Mouse (Mus musculus) forebrain, postnatal 0 days (tissue): ENCODE measurements around the gene Wdr74. TPM values are rescaled to one million over a fixed set of nuclear protein-coding genes. Genes with fewer than 3 reads are reported as not detected.
A peak's percentile ranks its signal among the peaks of the same experiment; 100 is the strongest.

Source experiments
- ATAC-seq: fragments of 200-750 bp; cut with Nextera tagmentation; 2 replicates; pipeline ENCODE4 v1.8.0; 2017; ENCODE audit warnings: mild to moderate bottlenecking, moderate library complexity
- DNase-seq: peaks from one replicate; pipeline ENCODE4 v3.0.0-alpha.2; 2015
- H3K27ac ChIP-seq: fragments of 300-500 bp; sonication (generic); 2 replicates; pipeline ENCODE4 v1.5.1; 2014; ENCODE audit warnings: low read depth, mild to moderate bottlenecking, antibody characterized with exemption, low read length, moderate library complexity, mixed read lengths
- H3K27me3 ChIP-seq: fragments of 300-500 bp; sonication (generic); 2 replicates; pipeline ENCODE4 v1.6.1; 2014; ENCODE audit warnings: mild to moderate bottlenecking, low read length, mixed read lengths; ENCODE audit not compliant: insufficient read depth
- H3K36me3 ChIP-seq: fragments of 300-500 bp; sonication (generic); 2 replicates; pipeline ENCODE4 v1.6.1; 2014; ENCODE audit warnings: mild to moderate bottlenecking, moderate library complexity; ENCODE audit not compliant: insufficient read depth
- H3K4me1 ChIP-seq: fragments of 300-500 bp; sonication (generic); 2 replicates; pipeline ENCODE4 v1.6.1; 2014; ENCODE audit warnings: antibody characterized with exemption; ENCODE audit not compliant: insufficient read depth
- H3K4me2 ChIP-seq: fragments of 300-500 bp; sonication (generic); 2 replicates; pipeline ENCODE4 v1.6.1; 2014; ENCODE audit warnings: low read depth, mild to moderate bottlenecking, moderate library complexity
- H3K4me3 ChIP-seq: fragments of 300-500 bp; sonication (generic); 2 replicates; pipeline ENCODE4 v1.5.1; 2014; ENCODE audit warnings: low read depth, low read length, mixed read lengths
- H3K9ac ChIP-seq: fragments of 300-500 bp; sonication (generic); 2 replicates; pipeline ENCODE4 v1.6.1; 2014; ENCODE audit warnings: mild to moderate bottlenecking
- H3K9me3 ChIP-seq: fragments of 300-500 bp; sonication (generic); 2 replicates; pipeline ENCODE4 v1.6.1; 2016; ENCODE audit warnings: low read length
- CTCF ChIP-seq: sonication (generic); IDR thresholded peaks from 2 replicates; pipeline ENCODE4 v1.5.1; 2016; ENCODE audit warnings: antibody characterized with exemption, control low read depth, low read depth
- WGBS: fragments of 180-500 bp; shearing (Covaris S2); extraction: QIAGEN DNeasy Blood & Tissue Kit; methylation state at CpG from one replicate; pipeline ENCODE4 v1.1.7; 2014; 5-methylcytosine and 5-hydroxymethylcytosine counted together
- polyA plus RNA-seq: library from polyadenylated mRNA; unstranded; fragments of >200 nt; fragmentation: Nextera tagmentation; extraction: Ambion mirVana; gene quantifications from 2 replicates; pipeline ENCODE4 v1.2.1, GENCODE M21; 2015
- total RNA-seq: library from RNA; depleted of rRNA; stranded (reverse); fragments of >200 nt; gene quantifications from 2 replicates; pipeline ENCODE4 v1.2.3, GENCODE M21; 2014

The Wdr74 gene
- total and polyA plus RNA-seq, 2 experiments from 2014 or later: 74.1 to 98.7 TPM

DNA sequence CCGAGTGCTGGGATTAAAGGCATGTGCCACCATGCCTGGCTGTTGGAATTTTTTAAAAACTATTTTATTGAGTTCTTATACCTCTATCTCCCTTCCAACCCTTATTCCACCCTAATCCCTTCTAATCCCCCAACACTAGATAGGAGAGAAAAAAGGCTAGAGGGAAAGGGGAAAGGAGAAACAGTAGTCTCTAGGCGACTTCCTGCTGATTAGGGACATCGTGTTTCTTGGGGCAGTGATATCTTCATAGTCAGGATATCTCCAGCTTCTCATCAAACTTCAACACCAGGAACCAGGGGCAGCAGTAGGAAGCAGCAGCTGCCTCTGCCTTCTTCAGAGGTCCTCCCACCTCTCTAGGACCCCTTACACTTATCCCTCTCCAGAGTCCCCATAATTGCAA lies 1.3 kb upstream of the Wdr74 start:
- WGBS: 84% methylated on average over 3 of the region's 3 CpGs

DNA sequence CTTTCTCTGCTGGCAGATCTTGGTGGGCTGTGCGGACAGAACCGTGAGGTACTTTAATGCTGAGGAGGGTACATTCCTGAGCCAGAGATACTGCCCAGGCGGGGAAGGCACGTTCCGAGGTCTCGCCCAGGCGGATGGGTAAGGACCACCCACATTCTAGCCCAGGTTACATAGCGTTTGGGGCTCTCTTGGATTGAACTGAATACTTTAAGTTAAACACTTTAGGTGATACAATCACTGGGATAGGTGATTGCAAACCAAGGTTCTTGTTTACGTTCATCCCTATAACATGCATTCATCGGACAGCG lies 487 bp downstream of the Wdr74 start:
- WGBS: 4% methylated on average over 11 of the region's 11 CpGs
- H3K27ac ChIP-seq: peak overlapping the region; percentile 79

More for the DNA sequence above, 1.3 kb upstream of the Wdr74 start:
- no peak for DNase-seq
- ATAC-seq: no peak
- H3K4me1 ChIP-seq: no peaks in the 10 kb centered on the region
- H3K9ac ChIP-seq: no peak overlapping the region
- TF ChIP-seq CTCF: no peak
- no peaks in the 10 kb centered on the region for H3K27me3 ChIP-seq
- H3K36me3 ChIP-seq: peaks cover 15% of the 10 kb centered on the region
- H3K4me3 ChIP-seq: no peak overlapping the region
- no peak overlapping the region for H3K27ac ChIP-seq
- no peaks in the 10 kb centered on the region for H3K9me3 ChIP-seq
- H3K4me2 ChIP-seq: no peak overlapping the region

DNA sequence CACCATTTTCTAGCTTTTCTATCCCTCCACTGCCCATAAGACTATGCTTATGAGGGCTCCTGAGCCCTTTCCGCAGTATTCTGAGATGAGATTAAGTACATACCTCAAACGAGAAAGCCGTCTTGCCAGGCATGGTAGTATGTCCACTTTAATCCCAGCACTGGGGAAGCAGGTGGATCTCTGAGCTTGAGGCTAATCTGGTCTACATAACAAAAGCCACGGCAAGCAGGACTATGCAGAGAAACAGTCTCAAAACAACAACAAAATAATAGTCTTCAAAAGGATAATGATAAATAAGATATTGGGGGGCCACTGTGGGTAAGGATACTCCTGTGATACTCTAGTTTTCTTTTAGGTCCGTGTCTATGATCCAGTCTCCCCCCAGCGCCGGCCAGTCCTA lies 3.3 kb downstream of the Wdr74 start:
- Histone ChIP-seq H3K4me1 (peaks cover 8% of the 10 kb centered on the region), H3K9me3 (no peaks in the 10 kb centered on the region), H3K27ac (no peak overlapping the region), H3K27me3 (no peaks in the 10 kb centered on the region), H3K4me2 (no peak overlapping the region), H3K4me3 (no peak overlapping the region), H3K9ac (no peak overlapping the region), H3K36me3 (peaks cover 33% of the 10 kb centered on the region)
- DNase-seq: no peak
- no peak for TF ChIP-seq CTCF
- 92% methylated on average over 7 of the region's 7 CpGs for WGBS
- ATAC-seq: no peak

More for the DNA sequence above, 487 bp downstream of the Wdr74 start:
- no peak for TF ChIP-seq CTCF
- H3K4me2 ChIP-seq: peak overlapping the region; percentile 96
- DNase-seq (no peak), ATAC-seq (peak; percentile 21; the same call in 1 of the 2 replicates)
- no peaks in the 10 kb centered on the region for H3K9me3 ChIP-seq
- H3K27me3 ChIP-seq: no peaks in the 10 kb centered on the region
- peaks cover 26% of the 10 kb centered on the region for H3K36me3 ChIP-seq
- peak overlapping the region; percentile 96 for H3K4me3 ChIP-seq
- H3K9ac ChIP-seq: peak overlapping the region; percentile 74
- no peaks in the 10 kb centered on the region for H3K4me1 ChIP-seq

DNA sequence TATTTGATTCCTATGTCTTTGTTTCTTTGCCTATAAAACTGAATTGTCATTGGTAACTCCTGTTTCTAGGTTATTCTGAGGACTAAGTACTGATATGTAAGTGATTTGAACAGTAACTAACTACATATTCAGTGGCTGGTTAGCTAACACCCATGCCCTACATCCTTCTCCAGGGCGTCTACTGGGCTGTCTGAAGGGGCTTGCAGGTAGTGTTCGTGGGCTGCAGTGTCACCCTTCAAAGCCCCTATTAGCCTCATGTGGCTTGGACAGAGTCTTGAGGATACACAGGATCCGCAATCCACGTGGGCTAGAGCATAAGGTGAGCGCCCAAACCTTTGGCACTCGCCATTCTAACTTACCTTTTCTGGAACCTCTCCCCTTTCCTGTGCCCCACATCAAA lies 4.0 kb downstream of the Wdr74 start:
- Histone ChIP-seq H3K27ac (no peak overlapping the region), H3K27me3 (no peaks in the 10 kb centered on the region), H3K9ac (no peak overlapping the region), H3K9me3 (no peaks in the 10 kb centered on the region), H3K36me3 (peaks cover 33% of the 10 kb centered on the region), H3K4me2 (no peak overlapping the region), H3K4me3 (no peak overlapping the region), H3K4me1 (peaks cover 8% of the 10 kb centered on the region)
- no peak for TF ChIP-seq CTCF
- DNase-seq (no peak), ATAC-seq (no peak)
- WGBS: 89% methylated on average over 6 of the region's 6 CpGs

DNA sequence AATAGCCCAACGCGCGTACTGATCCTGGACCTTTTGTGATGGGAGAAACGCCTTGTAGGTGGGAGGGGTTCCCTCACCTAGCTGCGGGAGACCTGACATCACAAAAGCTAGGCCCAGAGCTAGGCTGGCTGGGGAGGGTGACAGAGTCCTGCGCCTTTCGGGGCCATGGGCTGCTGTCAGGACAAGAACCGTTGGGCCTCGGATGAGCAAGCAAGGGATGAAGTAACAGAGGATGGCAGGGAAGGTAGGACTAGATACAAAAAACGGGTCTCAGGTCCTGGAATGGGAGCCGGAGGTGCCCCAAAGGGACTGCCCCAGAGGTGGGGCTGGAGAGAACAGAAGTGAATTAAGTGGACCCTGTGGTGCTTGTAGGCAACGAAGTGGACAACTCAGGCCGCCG lies 5.0 kb downstream of the Wdr74 start, which contains the start of gene 1700092M07Rik:
1700092M07Rik (plus strand) TSS at position 116 of the 400 bp plus-strand sequence.
- H3K27me3 ChIP-seq: no peaks in the 10 kb centered on the region
- WGBS: 68% methylated on average over 14 of the region's 14 CpGs
- DNase-seq (no peak), ATAC-seq (no peak)
- H3K4me3 ChIP-seq: peak within 1 kb of the TSS; percentile 85
- no peaks in the 10 kb centered on the region for H3K9me3 ChIP-seq
- H3K36me3 ChIP-seq: peaks cover 42% of the 10 kb centered on the region
- peaks cover 8% of the 10 kb centered on the region for H3K4me1 ChIP-seq
- peak within 1 kb of the TSS; percentile 95 for H3K27ac ChIP-seq
- H3K4me2 ChIP-seq: peak within 1 kb of the TSS; percentile 89
- TF ChIP-seq CTCF: no peak
- peak within 1 kb of the TSS; percentile 65 for H3K9ac ChIP-seq

DNA sequence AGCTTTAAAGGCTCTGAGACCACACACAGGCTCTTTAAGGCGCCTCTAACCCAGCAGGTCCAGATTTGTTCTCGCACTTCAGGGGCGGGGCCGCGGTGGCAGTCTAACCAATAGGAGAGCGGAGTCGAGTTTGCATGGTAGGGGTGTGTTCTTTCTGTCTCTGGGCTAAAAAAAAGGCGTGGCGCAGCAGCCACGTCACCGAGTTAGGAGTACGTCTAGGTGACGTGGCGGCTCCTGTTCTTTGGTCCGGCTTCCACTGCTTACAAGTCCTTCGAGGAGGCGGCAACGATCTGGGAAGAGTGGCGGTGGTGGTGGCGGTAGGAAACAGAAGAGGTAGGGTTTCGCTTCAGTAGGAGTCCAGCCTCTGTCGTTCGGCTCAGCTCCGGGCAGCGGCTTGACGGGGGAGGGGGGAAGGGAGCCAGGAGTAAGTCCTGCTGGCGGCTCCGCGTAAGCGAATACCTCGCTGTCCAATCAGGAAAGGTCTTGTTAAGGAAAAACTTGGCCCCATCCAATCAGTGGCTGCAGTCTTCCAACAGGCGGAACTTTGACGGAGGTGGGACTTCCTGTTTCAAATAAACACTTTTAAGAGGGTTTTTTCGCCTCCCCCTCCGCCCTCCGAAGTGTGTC lies 5.7 kb downstream of the Wdr74 start, which contains the start of gene Stx5a:
Stx5a (plus strand) TSS at position 171 of the 627 bp plus-strand sequence.
- ATAC-seq (peak; percentile 98), DNase-seq (peak; percentile 98)
- Histone ChIP-seq H3K36me3 (peaks cover 49% of the 10 kb centered on the region), H3K4me3 (peak within 1 kb of the TSS; percentile 85), H3K27ac (peak within 1 kb of the TSS; percentile 95), H3K4me1 (peaks cover 8% of the 10 kb centered on the region), H3K9ac (peak within 1 kb of the TSS; percentile 65), H3K27me3 (no peaks in the 10 kb centered on the region), H3K9me3 (no peaks in the 10 kb centered on the region), H3K4me2 (peak within 1 kb of the TSS; percentile 89)
- under 1% methylated on average over 34 of the region's 36 CpGs for WGBS
- peak; percentile 36 for TF ChIP-seq CTCF

DNA sequence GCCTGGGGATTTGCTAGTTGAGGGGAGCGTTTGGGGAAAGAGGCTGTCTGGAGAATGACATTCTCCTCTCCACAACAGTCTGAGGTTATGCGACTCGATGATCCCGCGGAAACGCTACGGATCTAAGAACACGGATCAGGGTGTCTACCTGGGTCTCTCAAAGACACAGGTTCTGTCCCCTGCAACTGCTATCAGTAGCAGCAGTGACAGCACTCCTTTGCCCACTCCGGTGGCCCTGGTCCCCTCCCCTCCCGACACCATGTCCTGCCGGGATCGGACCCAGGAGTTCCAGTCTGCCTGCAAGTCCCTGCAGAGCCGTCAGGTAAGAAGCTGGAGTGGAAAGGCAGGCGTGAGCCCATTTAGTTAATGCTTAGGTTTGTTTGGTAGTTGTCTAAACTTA lies 6.5 kb downstream of the Wdr74 start:
- ATAC-seq (no peak), DNase-seq (no peak)
- Histone ChIP-seq H3K4me1 (peaks cover 8% of the 10 kb centered on the region), H3K27me3 (no peaks in the 10 kb centered on the region), H3K4me3 (peak overlapping the region; percentile 85), H3K9ac (peak overlapping the region; percentile 65), H3K27ac (no peak overlapping the region), H3K4me2 (peak overlapping the region; percentile 89), H3K9me3 (no peaks in the 10 kb centered on the region), H3K36me3 (peaks cover 56% of the 10 kb centered on the region)
- WGBS: 27% methylated on average over 14 of the region's 14 CpGs
- no peak for TF ChIP-seq CTCF
